Mouse (Mus musculus): Measurements from ENCODE around the gene Rorb. TPM values are rescaled to one million over a fixed set of nuclear protein-coding genes. Genes with fewer than 3 reads are reported as not detected.

Rorb gene
- polyA plus RNA-seq, 1 experiment from 2014 or later, result 1.9 TPM

GRCm38 (mm10) chr19:18998966-18999365 is 112.0 kb downstream of the Rorb start:
- no peak for ATAC-seq (ENCODE audit: borderline replicate concordance, extremely low read depth, low FRiP score, low TSS enrichment)
- Histone ChIP-seq H3K36me3 (no peaks in the 10 kb centered on the region), H3K9me3 (no peaks in the 10 kb centered on the region), H3K27me3 (no peaks in the 10 kb centered on the region), H3K4me3 (no peak overlapping the region), H3K4me2 (no peak overlapping the region), H3K27ac (no peak overlapping the region), H3K9ac (no peak overlapping the region), H3K4me1 (no peaks in the 10 kb centered on the region)
- 64% methylated on average over 8 of the region's 8 CpGs for WGBS

- Histone ChIP-seq H3K36me3 (no peaks in the 10 kb centered on the region), H3K4me3 (no peak overlapping the region), H3K27ac (no peak overlapping the region), H3K9ac (no peak overlapping the region), H3K4me1 (no peaks in the 10 kb centered on the region), H3K27me3 (no peaks in the 10 kb centered on the region), H3K9me3 (no peaks in the 10 kb centered on the region), H3K4me2 (no peak overlapping the region)
- no peak for ATAC-seq (ENCODE audit: borderline replicate concordance, extremely low read depth, low FRiP score, low TSS enrichment)
- WGBS, result 60% methylated on average over 1 of the region's 1 CpGs
Measured at GRCm38 (mm10) chr19:18997711-18998110, 113.3 kb downstream of the Rorb start.

GRCm38 (mm10) chr19:18979996-18980395 is 131.0 kb downstream of the Rorb start:
- no peaks in the 10 kb centered on the region for H3K36me3 ChIP-seq
- no peaks in the 10 kb centered on the region for H3K9me3 ChIP-seq
- H3K4me1 ChIP-seq, result no peaks in the 10 kb centered on the region
- 73% methylated on average over 5 of the region's 5 CpGs for WGBS
- no peak for ATAC-seq (ENCODE audit: borderline replicate concordance, extremely low read depth, low FRiP score, low TSS enrichment)
- no peak overlapping the region for H3K4me2 ChIP-seq
- H3K27ac ChIP-seq, result no peak overlapping the region
- no peak overlapping the region for H3K9ac ChIP-seq
- no peaks in the 10 kb centered on the region for H3K27me3 ChIP-seq
- H3K4me3 ChIP-seq, result no peak overlapping the region

GRCm38 (mm10) chr19:18974796-18975660 is 136.0 kb downstream of the Rorb start:
- Histone ChIP-seq H3K9me3 (no peaks in the 10 kb centered on the region), H3K36me3 (no peaks in the 10 kb centered on the region), H3K9ac (no peak overlapping the region)

GRCm38 (mm10) chr19:18969386-18969785 is 141.6 kb downstream of the Rorb start:
- 70% methylated on average over 8 of the region's 8 CpGs for WGBS
- Histone ChIP-seq H3K9ac (no peak overlapping the region), H3K4me2 (no peak overlapping the region), H3K27ac (no peak overlapping the region), H3K4me3 (no peak overlapping the region), H3K27me3 (no peaks in the 10 kb centered on the region), H3K9me3 (no peaks in the 10 kb centered on the region), H3K36me3 (no peaks in the 10 kb centered on the region), H3K4me1 (no peaks in the 10 kb centered on the region)
- ATAC-seq (ENCODE audit: borderline replicate concordance, extremely low read depth, low FRiP score, low TSS enrichment), result no peak

More at GRCm38 (mm10) chr19:18974796-18975660, 136.0 kb downstream of the Rorb start:
- Histone ChIP-seq H3K4me1 (no peaks in the 10 kb centered on the region), H3K4me3 (no peak overlapping the region), H3K4me2 (no peak overlapping the region), H3K27me3 (no peaks in the 10 kb centered on the region), H3K27ac (no peak overlapping the region)
- no peak for ATAC-seq (ENCODE audit: borderline replicate concordance, extremely low read depth, low FRiP score, low TSS enrichment)
- WGBS, result 45% methylated on average over 5 of the region's 5 CpGs

GRCm38 (mm10) chr19:18967307-18967706 is 143.7 kb downstream of the Rorb start:
- ATAC-seq (ENCODE audit: borderline replicate concordance, extremely low read depth, low FRiP score, low TSS enrichment), result no peak
- Histone ChIP-seq H3K4me1 (no peaks in the 10 kb centered on the region), H3K9ac (no peak overlapping the region), H3K27me3 (no peaks in the 10 kb centered on the region), H3K4me2 (no peak overlapping the region), H3K36me3 (no peaks in the 10 kb centered on the region), H3K4me3 (no peak overlapping the region), H3K9me3 (no peaks in the 10 kb centered on the region), H3K27ac (no peak overlapping the region)
- WGBS, result 66% methylated on average over 4 of the region's 4 CpGs

- WGBS, result 45% methylated on average over 3 of the region's 3 CpGs
- ATAC-seq (ENCODE audit: borderline replicate concordance, extremely low read depth, low FRiP score, low TSS enrichment), result no peak
- H3K27ac ChIP-seq, result no peak overlapping the region
Measured at GRCm38 (mm10) chr19:18959862-18960261, 151.1 kb downstream of the Rorb start.

GRCm38 (mm10) chr19:18952806-18953205 is 158.2 kb downstream of the Rorb start:
- H3K36me3 ChIP-seq, result no peaks in the 10 kb centered on the region
- H3K4me3 ChIP-seq, result no peak overlapping the region
- H3K27me3 ChIP-seq, result no peaks in the 10 kb centered on the region
- H3K27ac ChIP-seq, result no peak overlapping the region
- ATAC-seq (ENCODE audit: borderline replicate concordance, extremely low read depth, low FRiP score, low TSS enrichment), result no peak
- no peak overlapping the region for H3K4me2 ChIP-seq
- no peaks in the 10 kb centered on the region for H3K4me1 ChIP-seq
- no peaks in the 10 kb centered on the region for H3K9me3 ChIP-seq
- H3K9ac ChIP-seq, result no peak overlapping the region
- WGBS, result 49% methylated on average over 3 of the region's 3 CpGs

More at GRCm38 (mm10) chr19:18959862-18960261, 151.1 kb downstream of the Rorb start:
- no peaks in the 10 kb centered on the region for H3K27me3 ChIP-seq
- H3K4me1 ChIP-seq, result no peaks in the 10 kb centered on the region
- no peak overlapping the region for H3K9ac ChIP-seq
- H3K9me3 ChIP-seq, result no peaks in the 10 kb centered on the region
- H3K4me3 ChIP-seq, result no peak overlapping the region
- H3K4me2 ChIP-seq, result no peak overlapping the region
- no peaks in the 10 kb centered on the region for H3K36me3 ChIP-seq

GRCm38 (mm10) chr19:18947193-18947592 is 163.8 kb downstream of the Rorb start:
- no peak for ATAC-seq (ENCODE audit: borderline replicate concordance, extremely low read depth, low FRiP score, low TSS enrichment)
- WGBS, result 58% methylated on average over 3 of the region's 3 CpGs
- no peak overlapping the region for H3K4me3 ChIP-seq
- H3K4me2 ChIP-seq, result no peak overlapping the region
- no peak overlapping the region for H3K27ac ChIP-seq
- no peak overlapping the region for H3K9ac ChIP-seq
- no peaks in the 10 kb centered on the region for H3K4me1 ChIP-seq
- no peaks in the 10 kb centered on the region for H3K9me3 ChIP-seq
- H3K27me3 ChIP-seq, result no peaks in the 10 kb centered on the region
- no peaks in the 10 kb centered on the region for H3K36me3 ChIP-seq

GRCm38 (mm10) chr19:18945265-18945664 is 165.7 kb downstream of the Rorb start:
- Histone ChIP-seq H3K4me2 (no peak overlapping the region), H3K4me1 (no peaks in the 10 kb centered on the region), H3K36me3 (no peaks in the 10 kb centered on the region), H3K9ac (no peak overlapping the region), H3K27ac (no peak overlapping the region), H3K27me3 (no peaks in the 10 kb centered on the region), H3K9me3 (no peaks in the 10 kb centered on the region), H3K4me3 (no peak overlapping the region)
- no peak for ATAC-seq (ENCODE audit: borderline replicate concordance, extremely low read depth, low FRiP score, low TSS enrichment)
- 84% methylated on average over 3 of the region's 3 CpGs for WGBS

- H3K27ac ChIP-seq, result no peak overlapping the region
- no peaks in the 10 kb centered on the region for H3K36me3 ChIP-seq
- ATAC-seq (ENCODE audit: borderline replicate concordance, extremely low read depth, low FRiP score, low TSS enrichment), result no peak
- no peaks in the 10 kb centered on the region for H3K27me3 ChIP-seq
- H3K4me3 ChIP-seq, result no peak overlapping the region
- H3K9ac ChIP-seq, result no peak overlapping the region
- no peaks in the 10 kb centered on the region for H3K9me3 ChIP-seq
- no peak overlapping the region for H3K4me2 ChIP-seq
- 76% methylated on average over 6 of the region's 6 CpGs for WGBS
- H3K4me1 ChIP-seq, result no peaks in the 10 kb centered on the region
Measured at GRCm38 (mm10) chr19:18941391-18941790, 169.6 kb downstream of the Rorb start.

- H3K4me1 ChIP-seq, result no peaks in the 10 kb centered on the region
- no peak overlapping the region for H3K4me3 ChIP-seq
- no peaks in the 10 kb centered on the region for H3K9me3 ChIP-seq
- ATAC-seq (ENCODE audit: borderline replicate concordance, extremely low read depth, low FRiP score, low TSS enrichment), result no peak
- no peaks in the 10 kb centered on the region for H3K27me3 ChIP-seq
- no peaks in the 10 kb centered on the region for H3K36me3 ChIP-seq
- H3K27ac ChIP-seq, result no peak overlapping the region
- H3K9ac ChIP-seq, result no peak overlapping the region
- H3K4me2 ChIP-seq, result no peak overlapping the region
Measured at GRCm38 (mm10) chr19:18911755-18912340, 199.1 kb downstream of the Rorb start.

Data from lung, embryonic 15.5 days (tissue).